In the genomic region with DNA sequence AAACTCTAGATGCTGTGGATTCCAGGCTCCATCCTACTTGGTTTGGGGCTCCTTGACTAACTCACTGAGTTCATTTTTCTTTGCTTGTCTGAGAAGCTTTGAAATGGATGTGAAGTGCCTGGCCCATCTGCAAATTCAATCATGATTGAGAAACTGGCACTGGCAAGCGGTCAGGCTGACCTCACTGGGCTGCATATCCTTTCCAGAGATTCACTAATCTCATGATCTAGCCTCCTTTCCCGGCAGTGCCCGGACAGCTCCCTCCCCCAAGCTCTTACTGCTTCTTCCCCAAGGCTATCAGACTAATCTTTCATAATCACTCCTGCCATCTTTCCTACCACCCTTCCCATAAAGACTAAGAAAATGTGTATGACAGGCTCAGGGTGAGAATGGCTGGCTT, we compare ENCODE assay signal across 22 mouse cellular contexts.
DNase-seq lines count a peak whose midpoint lies in the region; ATAC-seq and TF ChIP-seq lines count a peak whose summit lies in the region.
"Had no signal": no experiment of that assay in that cellular context is flagged by ENCODE, and none has a peak within 500 bp of the region (broad histone marks: within the 10 kb centered on the region; RNA-seq: fewer than 3 reads in every experiment).

No protein-coding gene starts in this region.

- H3K9ac ChIP-seq in stomach, postnatal 0 days (ENCODE audit: low read length): no peak overlapping the region
- H3K9ac ChIP-seq: forebrain, postnatal 0 days; heart, embryonic 12.5 days; hindbrain, embryonic 12.5 days; limb, embryonic 13.5 days; liver, embryonic 14.5 days; lung, embryonic 14.5 days; midbrain, embryonic 15.5 days; neural tube, embryonic 12.5 days had no signal

- no peak for ATAC-seq in stomach, postnatal 0 days (ENCODE audit: low FRiP score, low TSS enrichment)
- ATAC-seq: forebrain, postnatal 0 days; intestine, postnatal 0 days; midbrain, embryonic 15.5 days had no signal

- 63% methylated on average over 3 of the region's 3 CpGs for WGBS in stomach, postnatal 0 days

- H3K9me3 ChIP-seq in stomach, postnatal 0 days (ENCODE audit: control insufficient read depth, low read length): no peaks in the 10 kb centered on the region
- H3K9me3 ChIP-seq: midbrain, embryonic 15.5 days; neural tube, embryonic 12.5 days had no signal

- H3K36me3 ChIP-seq in stomach, postnatal 0 days (ENCODE audit: control insufficient read depth, insufficient read depth, low read length): no peaks in the 10 kb centered on the region
- H3K36me3 ChIP-seq: heart, embryonic 12.5 days; hindbrain, embryonic 12.5 days; limb, embryonic 13.5 days; midbrain, embryonic 15.5 days; neural tube, embryonic 12.5 days had no signal

- H3K4me1 ChIP-seq in stomach, postnatal 0 days (replicated peaks; ENCODE audit: control insufficient read depth, insufficient read depth): no peaks in the 10 kb centered on the region
- H3K4me1 ChIP-seq: limb, embryonic 13.5 days; neural tube, embryonic 12.5 days had no signal

- H3K4me2 ChIP-seq in stomach, postnatal 0 days (replicated peaks; ENCODE audit: low read depth): no peak overlapping the region
- H3K4me2 ChIP-seq: heart, embryonic 12.5 days; hindbrain, embryonic 12.5 days; limb, embryonic 13.5 days; lung, embryonic 14.5 days; midbrain, embryonic 15.5 days; neural tube, embryonic 12.5 days had no signal

- peak; percentile 90 for DNase-seq in heart, adult 11 months
- DNase-seq in heart, adult 8-10 months (ENCODE audit: low spot score): no peak
- peak; percentile 52 for DNase-seq in 3T3-L1 (ENCODE audit: low read depth, low spot score)
- peak; percentile 33 for DNase-seq in Muller cell, postnatal 12 days (ENCODE audit: inconsistent ontology term)
- peak; percentile 7 for DNase-seq in adrenal gland, postnatal 25 days
- DNase-seq in thymus, postnatal 4 days: no peak
- no peak for DNase-seq in stomach, postnatal 0 days (ENCODE audit: low spot score)
- DNase-seq: cerebellum, adult 11-12 months; cerebellum, postnatal 10 days; forebrain, postnatal 0 days; heart, postnatal 10 days; kidney, postnatal 25 days; lung, embryonic 14.5 days; right cerebral cortex, postnatal 25 days; thymus, postnatal 25 days had no signal

- no peak overlapping the region for H3K27ac ChIP-seq in stomach, postnatal 0 days (replicated peaks)
- H3K27ac ChIP-seq: hindbrain, embryonic 12.5 days; limb, embryonic 13.5 days; liver, embryonic 14.5 days; midbrain, embryonic 15.5 days; neural tube, embryonic 12.5 days had no signal

- no peaks in the 10 kb centered on the region for H3K27me3 ChIP-seq in stomach, postnatal 0 days (ENCODE audit: control insufficient read depth, insufficient read depth, low read length)
- H3K27me3 ChIP-seq: heart, embryonic 12.5 days; hindbrain, embryonic 12.5 days; limb, embryonic 13.5 days; midbrain, embryonic 15.5 days; neural tube, embryonic 12.5 days had no signal

- no peak for TF ChIP-seq EP300 in stomach, postnatal 0 days (optimal IDR thresholded peaks at IDR 0.05)

- no peak overlapping the region for H3K4me3 ChIP-seq in stomach, postnatal 0 days (ENCODE audit: low read depth, low read length)
- H3K4me3 ChIP-seq: heart, embryonic 12.5 days; hindbrain, embryonic 12.5 days; limb, embryonic 13.5 days; midbrain, embryonic 15.5 days; neural tube, embryonic 12.5 days had no signal

- no peak for TF ChIP-seq CTCF in stomach, postnatal 0 days (IDR thresholded peaks at IDR 0.05; ENCODE audit: low read depth)

Comparison
In these comparisons a context has a peak if more than half of its experiments do, and no peak if none do; other contexts are left out.
1. DNase-seq: peak in heart, adult 11 months (single experiment), 3T3-L1 (single experiment), Muller cell, postnatal 12 days (single experiment) and adrenal gland, postnatal 25 days (single experiment); none in heart, adult 8-10 months (single experiment), thymus, postnatal 4 days (single experiment) and stomach, postnatal 0 days (single experiment).